Mouse (Mus musculus): ENCODE measurements around the gene Tbc1d25. TPM values are rescaled to one million over a fixed set of nuclear protein-coding genes. Genes with fewer than 3 reads are reported as not detected.

The Tbc1d25 gene
- polyA plus RNA-seq, 1 experiment from 2014 or later: 2.2 TPM

- Histone ChIP-seq H3K27me3 (ENCODE audit: insufficient read depth, low read length) (no peaks in the 10 kb centered on the region), H3K4me3 (ENCODE audit: low read depth, low read length) (no peak overlapping the region), H3K36me3 (replicated peaks; ENCODE audit: insufficient read depth, low read length) (no peaks in the 10 kb centered on the region), H3K27ac (ENCODE audit: low read depth) (no peak overlapping the region), H3K4me2 (ENCODE audit: low read depth, low read length) (peak overlapping the region; percentile 68), H3K4me1 (ENCODE audit: insufficient read depth) (no peaks in the 10 kb centered on the region), H3K9ac (replicated peaks) (no peak overlapping the region), H3K9me3 (ENCODE audit: low read length) (no peaks in the 10 kb centered on the region)
- no peak for DNase-seq
- no peak for ATAC-seq
- 43% methylated on average over 7 of the region's 7 CpGs for WGBS (ENCODE audit: insufficient replicate concordance)
- TF ChIP-seq EP300 (IDR thresholded peaks at IDR 0.05; ENCODE audit: low read depth): no peak
- TF ChIP-seq CTCF (IDR thresholded peaks at IDR 0.05; ENCODE audit: low read depth): no peak
Observed at GRCm38 (mm10) chrX:8205551-8205950, 29.6 kb upstream of the Tbc1d25 start.

DNA sequence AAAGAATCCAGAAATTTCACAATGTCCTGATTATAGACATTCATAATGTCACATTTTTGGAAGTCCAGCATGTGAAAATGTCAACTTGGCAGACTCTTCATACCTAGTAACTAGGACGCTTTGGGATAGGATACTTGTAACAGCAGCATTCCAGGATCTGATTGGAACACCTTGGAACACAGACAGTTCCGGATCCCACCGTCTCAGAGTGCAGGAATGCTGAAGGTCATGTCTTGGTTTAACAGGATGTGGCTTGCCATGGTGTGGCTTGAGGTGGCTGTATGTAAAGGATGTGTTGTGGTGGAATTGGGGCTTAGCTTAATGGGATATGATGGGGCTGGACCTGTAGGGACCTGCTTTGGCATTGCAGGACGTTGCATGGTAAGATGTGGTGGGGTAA, 29.1 kb upstream of the Tbc1d25 start:
- Histone ChIP-seq H3K4me2 (ENCODE audit: low read depth, low read length) (no peak overlapping the region), H3K36me3 (replicated peaks; ENCODE audit: insufficient read depth, low read length) (no peaks in the 10 kb centered on the region), H3K27me3 (ENCODE audit: insufficient read depth, low read length) (no peaks in the 10 kb centered on the region), H3K4me1 (ENCODE audit: insufficient read depth) (no peaks in the 10 kb centered on the region), H3K9me3 (ENCODE audit: low read length) (no peaks in the 10 kb centered on the region), H3K27ac (ENCODE audit: low read depth) (no peak overlapping the region), H3K9ac (replicated peaks) (no peak overlapping the region), H3K4me3 (ENCODE audit: low read depth, low read length) (no peak overlapping the region)
- no peak for ATAC-seq
- no peak for TF ChIP-seq EP300 (IDR thresholded peaks at IDR 0.05; ENCODE audit: low read depth)
- WGBS (ENCODE audit: insufficient replicate concordance): 53% methylated on average over 4 of the region's 4 CpGs
- no peak for DNase-seq

DNA sequence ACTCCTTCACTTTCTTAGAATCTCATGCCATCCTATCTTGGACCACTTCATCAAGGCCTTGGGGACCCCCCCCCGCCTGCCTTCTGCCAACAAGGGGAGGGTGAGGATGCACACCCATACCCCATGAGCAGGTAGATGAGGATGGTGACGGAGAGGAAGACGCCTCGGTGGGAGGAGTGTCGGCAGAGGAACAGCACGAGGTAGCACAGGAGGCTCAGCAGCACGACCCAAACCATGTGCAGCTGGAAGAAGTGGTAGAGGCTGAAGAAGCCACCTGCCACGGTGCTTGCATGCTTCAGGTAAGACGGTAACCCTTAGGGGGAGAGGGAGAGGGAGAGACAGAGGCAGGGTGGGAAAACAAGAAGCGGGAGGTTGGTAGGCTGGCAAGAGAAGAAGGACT, 28.1 kb upstream of the Tbc1d25 start:
- no peak for TF ChIP-seq CTCF (IDR thresholded peaks at IDR 0.05; ENCODE audit: low read depth)
- no peak for TF ChIP-seq EP300 (IDR thresholded peaks at IDR 0.05; ENCODE audit: low read depth)

DNA sequence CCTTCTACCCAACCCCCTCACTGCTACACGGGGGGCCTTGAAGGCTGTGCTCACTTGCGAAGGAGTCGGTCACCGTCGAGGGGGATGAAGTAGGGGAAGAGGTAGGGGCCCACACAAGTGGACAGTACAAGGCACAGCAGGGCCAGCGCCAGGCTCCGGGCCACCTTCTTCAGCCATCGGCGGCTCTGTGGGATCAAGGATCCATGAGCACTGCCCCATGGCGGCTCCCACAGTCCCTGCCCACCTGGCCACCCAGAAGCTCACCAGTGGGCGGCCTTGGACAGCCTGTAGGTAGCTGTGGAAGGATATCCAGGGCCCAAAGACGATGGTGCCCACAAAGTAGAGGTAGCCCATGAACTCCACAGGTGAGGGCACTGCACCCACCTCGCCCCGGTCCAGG, 27.1 kb upstream of the Tbc1d25 start:
- Histone ChIP-seq H3K9ac (replicated peaks) (no peak overlapping the region), H3K4me3 (ENCODE audit: low read depth, low read length) (no peak overlapping the region), H3K27ac (ENCODE audit: low read depth) (no peak overlapping the region), H3K4me2 (ENCODE audit: low read depth, low read length) (no peak overlapping the region), H3K4me1 (ENCODE audit: insufficient read depth) (no peaks in the 10 kb centered on the region), H3K27me3 (ENCODE audit: insufficient read depth, low read length) (no peaks in the 10 kb centered on the region), H3K9me3 (ENCODE audit: low read length) (no peaks in the 10 kb centered on the region), H3K36me3 (replicated peaks; ENCODE audit: insufficient read depth, low read length) (no peaks in the 10 kb centered on the region)
- TF ChIP-seq CTCF (IDR thresholded peaks at IDR 0.05; ENCODE audit: low read depth) (no peak), EP300 (IDR thresholded peaks at IDR 0.05; ENCODE audit: low read depth) (no peak)
- DNase-seq (no peak), ATAC-seq (no peak)
- 80% methylated on average over 14 of the region's 14 CpGs for WGBS (ENCODE audit: insufficient replicate concordance)

More for the DNA sequence above, 28.1 kb upstream of the Tbc1d25 start:
- no peak overlapping the region for H3K27ac ChIP-seq (ENCODE audit: low read depth)
- H3K27me3 ChIP-seq (ENCODE audit: insufficient read depth, low read length): no peaks in the 10 kb centered on the region
- no peaks in the 10 kb centered on the region for H3K4me1 ChIP-seq (ENCODE audit: insufficient read depth)
- DNase-seq: no peak
- WGBS (ENCODE audit: insufficient replicate concordance): 83% methylated on average over 10 of the region's 10 CpGs
- no peak overlapping the region for H3K9ac ChIP-seq (replicated peaks)
- no peaks in the 10 kb centered on the region for H3K36me3 ChIP-seq (replicated peaks; ENCODE audit: insufficient read depth, low read length)
- no peak overlapping the region for H3K4me3 ChIP-seq (ENCODE audit: low read depth, low read length)
- no peaks in the 10 kb centered on the region for H3K9me3 ChIP-seq (ENCODE audit: low read length)
- H3K4me2 ChIP-seq (ENCODE audit: low read depth, low read length): no peak overlapping the region
- ATAC-seq: no peak

- Histone ChIP-seq H3K27ac (ENCODE audit: low read depth) (peak within 1 kb of the TSS; percentile 90), H3K9me3 (ENCODE audit: low read length) (no peaks in the 10 kb centered on the region), H3K36me3 (replicated peaks; ENCODE audit: insufficient read depth, low read length) (no peaks in the 10 kb centered on the region), H3K4me1 (ENCODE audit: insufficient read depth) (no peaks in the 10 kb centered on the region), H3K4me3 (ENCODE audit: low read depth, low read length) (peak within 1 kb of the TSS; percentile 76), H3K9ac (replicated peaks) (peak within 1 kb of the TSS; percentile 79), H3K4me2 (ENCODE audit: low read depth, low read length) (peak within 1 kb of the TSS; percentile 80), H3K27me3 (ENCODE audit: insufficient read depth, low read length) (no peaks in the 10 kb centered on the region)
- whole genome bisulfite sequencing (ENCODE audit: insufficient replicate concordance): 30% methylated on average over 10 of the region's 10 CpGs
- peak; percentile 30 for DNase-seq
- peak; percentile 72 for ATAC-seq
- TF ChIP-seq CTCF (IDR thresholded peaks at IDR 0.05; ENCODE audit: low read depth) (no peak), EP300 (IDR thresholded peaks at IDR 0.05; ENCODE audit: low read depth) (no peak)
Observed at GRCm38 (mm10) chrX:8193419-8193723, 17.4 kb upstream of the Tbc1d25 start, which contains the start of gene Ebp. Gene Ebp (minus strand): TSS chrX:8193512.

GRCm38 (mm10) chrX:8192640-8193418, 16.8 kb upstream of the Tbc1d25 start:
- peak overlapping the region; percentile 90 for H3K27ac ChIP-seq (ENCODE audit: low read depth)
- 20% methylated on average over 38 of the region's 38 CpGs for WGBS (ENCODE audit: insufficient replicate concordance)
- DNase-seq: peak; percentile 84
- H3K4me3 ChIP-seq (ENCODE audit: low read depth, low read length): peak overlapping the region; percentile 76
- H3K36me3 ChIP-seq (replicated peaks; ENCODE audit: insufficient read depth, low read length): no peaks in the 10 kb centered on the region
- peak; percentile 97 for ATAC-seq
- TF ChIP-seq EP300 (IDR thresholded peaks at IDR 0.05; ENCODE audit: low read depth) (no peak), CTCF (IDR thresholded peaks at IDR 0.05; ENCODE audit: low read depth) (no peak)
- H3K4me1 ChIP-seq (ENCODE audit: insufficient read depth): no peaks in the 10 kb centered on the region
- H3K4me2 ChIP-seq (ENCODE audit: low read depth, low read length): peak overlapping the region; percentile 80
- H3K9me3 ChIP-seq (ENCODE audit: low read length): no peaks in the 10 kb centered on the region
- peak overlapping the region; percentile 79 for H3K9ac ChIP-seq (replicated peaks)
- H3K27me3 ChIP-seq (ENCODE audit: insufficient read depth, low read length): no peaks in the 10 kb centered on the region

All from liver, postnatal 0 days (tissue).